Mouse (Mus musculus): ENCODE measurements around the gene B230219D22Rik.

DNA sequence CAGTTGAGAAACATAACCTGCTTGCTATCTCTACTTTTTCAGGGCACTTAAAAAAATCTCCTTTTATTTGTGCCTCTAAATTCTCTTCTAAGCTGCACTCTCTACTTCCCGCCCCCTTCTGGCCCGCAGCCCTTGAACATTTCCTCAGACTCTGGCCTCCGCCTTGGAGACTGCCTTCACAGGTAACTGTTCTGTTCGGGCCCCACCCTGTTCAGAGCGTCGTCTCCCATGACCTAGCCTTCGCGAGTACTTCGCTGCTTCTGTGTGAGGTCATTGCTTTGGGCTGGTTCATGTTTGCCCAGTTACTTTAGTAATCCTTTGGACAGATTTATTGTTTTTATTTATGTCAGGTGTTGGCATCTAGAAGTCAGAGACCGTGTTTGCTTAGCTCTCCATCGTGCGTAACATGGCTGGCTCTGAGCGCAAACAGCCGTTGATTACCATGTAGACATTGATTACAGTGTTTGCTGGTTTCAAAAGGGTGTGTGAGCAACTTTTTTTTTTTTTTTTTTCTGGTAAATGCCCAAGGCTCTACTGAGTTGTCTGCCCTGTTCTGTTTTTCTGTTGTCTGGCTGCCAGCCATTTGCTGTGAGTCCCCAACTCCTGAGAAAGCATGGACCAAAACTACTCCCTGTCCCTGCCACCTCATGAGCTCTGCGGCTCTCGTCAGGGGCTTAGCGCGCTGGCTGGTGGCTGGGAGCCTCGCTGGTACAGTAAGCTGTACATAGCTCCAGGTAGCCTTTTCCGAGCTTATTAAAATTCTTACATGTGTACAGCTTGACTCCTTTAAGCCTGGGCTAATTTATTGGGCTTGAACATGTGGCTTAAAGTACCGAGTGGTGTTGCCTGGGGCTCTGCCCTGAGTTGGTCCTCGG lies 40.9 kb downstream of the B230219D22Rik start:
- TF ChIP-seq CTCF (conservative IDR thresholded peaks at IDR 0.05; ENCODE audit: low read length) = no peak
- TF ChIP-seq NANOG (IDR thresholded peaks at IDR 0.05; ENCODE audit: borderline replicate concordance, low read length) = no peak
- TF ChIP-seq POU5F1 (IDR thresholded peaks at IDR 0.05; ENCODE audit: borderline replicate concordance, low read length) = no peak

Measured in E14TG2a.4 (cell line).